In genomic region chr6:22794071-22794721, GRCm38 (mm10) we compare ENCODE assay signal across 8 mouse cellular contexts.
A peak's percentile ranks its signal among the peaks of the same experiment; 100 is the strongest.
DNase-seq lines count a peak whose midpoint lies in the region; ATAC-seq and TF ChIP-seq lines count a peak whose summit lies in the region.

No protein-coding gene starts in this region.

- no peaks in the 10 kb centered on the region for H3K9me3 ChIP-seq in intestine, embryonic 15.5 days
- no peaks in the 10 kb centered on the region for H3K9me3 ChIP-seq in intestine, postnatal 0 days (ENCODE audit: control insufficient read depth)
- no peaks in the 10 kb centered on the region for H3K9me3 ChIP-seq in forebrain, postnatal 0 days (ENCODE audit: low read length)

- 65% methylated on average over 12 of the region's 12 CpGs for WGBS in intestine, embryonic 15.5 days
- WGBS in intestine, postnatal 0 days, result 68% methylated on average over 12 of the region's 12 CpGs
- WGBS in forebrain, postnatal 0 days, result 3% methylated on average over 12 of the region's 12 CpGs

- peak; percentile 85 for DNase-seq in forebrain, postnatal 0 days
- DNase-seq in left cerebral cortex, postnatal 14 days (ENCODE audit: low spot score in 2 of 2), result peak; percentile 49 to 79
- peak; percentile 15 to 63 for DNase-seq in right cerebral cortex, adult 2 months (ENCODE audit: low spot score in 2 of 2)
- no peak for DNase-seq in urinary bladder, postnatal 10 days (ENCODE audit: low spot score)
- no peak for DNase-seq in gastrocnemius, adult 18-20 months (ENCODE audit: low spot score)
- no peak for DNase-seq in gastrocnemius, adult 8-10 months (ENCODE audit: low spot score in 2 of 2)

- H3K4me3 ChIP-seq in intestine, embryonic 15.5 days (replicated peaks), result no peak overlapping the region
- H3K4me3 ChIP-seq in intestine, postnatal 0 days (ENCODE audit: low read depth, low read length), result no peak overlapping the region
- H3K4me3 ChIP-seq in forebrain, postnatal 0 days (ENCODE audit: low read depth, low read length), result peak overlapping the region; percentile 8; the same call in 1 of the 2 replicates

- H3K36me3 ChIP-seq in intestine, embryonic 15.5 days, result no peaks in the 10 kb centered on the region
- no peaks in the 10 kb centered on the region for H3K36me3 ChIP-seq in intestine, postnatal 0 days (ENCODE audit: control insufficient read depth, insufficient read depth)
- H3K36me3 ChIP-seq in forebrain, postnatal 0 days (ENCODE audit: insufficient read depth), result no peaks in the 10 kb centered on the region

- 0 out of 2 replicates have a peak, but pooled peaks have one; percentile 39 for ATAC-seq in intestine, embryonic 15.5 days
- no peak for ATAC-seq in intestine, postnatal 0 days
- peak; percentile 92 for ATAC-seq in forebrain, postnatal 0 days

- no peaks in the 10 kb centered on the region for H3K4me1 ChIP-seq in intestine, embryonic 15.5 days (replicated peaks)
- no peaks in the 10 kb centered on the region for H3K4me1 ChIP-seq in intestine, postnatal 0 days (replicated peaks; ENCODE audit: control insufficient read depth, insufficient read depth, low read length)
- 0 out of 2 replicates have a peak, but pooled peaks cover 3% of the 10 kb centered on the region for H3K4me1 ChIP-seq in forebrain, postnatal 0 days (ENCODE audit: insufficient read depth)

- no peaks in the 10 kb centered on the region for H3K27me3 ChIP-seq in intestine, embryonic 15.5 days (replicated peaks)
- H3K27me3 ChIP-seq in intestine, postnatal 0 days (replicated peaks; ENCODE audit: control insufficient read depth, insufficient read depth, low read length), result no peaks in the 10 kb centered on the region
- H3K27me3 ChIP-seq in forebrain, postnatal 0 days (ENCODE audit: insufficient read depth, low read length), result no peaks in the 10 kb centered on the region

- H3K4me2 ChIP-seq in intestine, embryonic 15.5 days (replicated peaks), result no peak overlapping the region
- no peak overlapping the region for H3K4me2 ChIP-seq in intestine, postnatal 0 days (replicated peaks; ENCODE audit: low read depth)
- H3K4me2 ChIP-seq in forebrain, postnatal 0 days (ENCODE audit: low read depth), result peak overlapping the region; percentile 31

- TF ChIP-seq CTCF in intestine, postnatal 0 days (IDR thresholded peaks at IDR 0.05; ENCODE audit: low read depth), result no peak
- no peak for TF ChIP-seq CTCF in forebrain, postnatal 0 days (IDR thresholded peaks at IDR 0.05; ENCODE audit: low read depth)

- intact Hi-C loops in left cerebral cortex, postnatal 14 days (cut with DNase I), result no loop called here

- no peak overlapping the region for H3K27ac ChIP-seq in intestine, embryonic 15.5 days
- no peak overlapping the region for H3K27ac ChIP-seq in intestine, postnatal 0 days (ENCODE audit: low read depth, low read length)
- H3K27ac ChIP-seq in forebrain, postnatal 0 days (ENCODE audit: low read depth, low read length), result peak overlapping the region; percentile 82

- H3K9ac ChIP-seq in intestine, embryonic 15.5 days, result no peak overlapping the region
- no peak overlapping the region for H3K9ac ChIP-seq in intestine, postnatal 0 days (ENCODE audit: low read depth, low read length)
- peak overlapping the region; percentile 23 for H3K9ac ChIP-seq in forebrain, postnatal 0 days

Comparison
In these comparisons a context has a peak if more than half of its experiments do, and no peak if none do; other contexts are left out.
1. DNase-seq: peak in forebrain, postnatal 0 days (single experiment), left cerebral cortex, postnatal 14 days (2 of 2) and right cerebral cortex, adult 2 months (2 of 2); none in urinary bladder, postnatal 10 days (single experiment), gastrocnemius, adult 18-20 months (single experiment) and gastrocnemius, adult 8-10 months (0 of 2).